ENCODE assay signal across 11 mouse cellular contexts in genomic region chr17:34934031-34934430, GRCm38 (mm10). TPM values are rescaled to one million over a fixed set of nuclear protein-coding genes. Genes with fewer than 3 reads are reported as not detected.
DNase-seq lines count a peak whose midpoint lies in the region; ATAC-seq and TF ChIP-seq lines count a peak whose summit lies in the region.
"Had no signal": no experiment of that assay in that cellular context is flagged by ENCODE, and none has a peak within 500 bp of the region (broad histone marks: within the 10 kb centered on the region; RNA-seq: fewer than 3 reads in every experiment).

No protein-coding gene starts in this region.

- TF ChIP-seq CTCF in gastrocnemius, adult 2 months (IDR thresholded peaks at IDR 0.05) = no peak
- TF ChIP-seq CTCF in left cerebral cortex, adult 2 months (IDR thresholded peaks at IDR 0.05) = no peak

- no peaks in the 10 kb centered on the region for H3K27me3 ChIP-seq in midbrain, embryonic 11.5 days (ENCODE audit: control insufficient read depth, insufficient read depth, low read length)
- H3K27me3 ChIP-seq in midbrain, embryonic 15.5 days (replicated peaks) = no peaks in the 10 kb centered on the region
- H3K27me3 ChIP-seq in liver, embryonic 16.5 days (ENCODE audit: control insufficient read depth, insufficient read depth, low read depth, low read length) = no peaks in the 10 kb centered on the region

- ATAC-seq in midbrain, embryonic 11.5 days (ENCODE audit: low FRiP score) = no peak
- ATAC-seq in midbrain, embryonic 15.5 days (replicated peaks) = no peak
- ATAC-seq in liver, embryonic 16.5 days (ENCODE audit: low read depth) = no peak
- no peak for ATAC-seq in frontal cortex, adult (ENCODE audit: low TSS enrichment)

- H3K9ac ChIP-seq in midbrain, embryonic 11.5 days (ENCODE audit: low read length) = no peak overlapping the region
- no peak overlapping the region for H3K9ac ChIP-seq in midbrain, embryonic 15.5 days
- no peak overlapping the region for H3K9ac ChIP-seq in liver, embryonic 16.5 days (ENCODE audit: low read depth, low read length)

- H3K27ac ChIP-seq in gastrocnemius, adult 2 months = peak overlapping the region; percentile 48
- H3K27ac ChIP-seq in midbrain, embryonic 11.5 days (ENCODE audit: low read depth, low read length) = no peak overlapping the region
- no peak overlapping the region for H3K27ac ChIP-seq in midbrain, embryonic 15.5 days
- H3K27ac ChIP-seq in liver, embryonic 16.5 days (ENCODE audit: low read length) = no peak overlapping the region; the same call in 1 of the 2 replicates
- no peak overlapping the region for H3K27ac ChIP-seq in left cerebral cortex, adult 2 months

- H3K4me2 ChIP-seq in midbrain, embryonic 11.5 days = no peak overlapping the region
- H3K4me2 ChIP-seq in midbrain, embryonic 15.5 days = no peak overlapping the region
- peak overlapping the region; percentile 37 for H3K4me2 ChIP-seq in liver, embryonic 16.5 days (ENCODE audit: low read depth, low read length)

- H3K9me3 ChIP-seq in midbrain, embryonic 11.5 days (ENCODE audit: control insufficient read depth, low read length) = no peaks in the 10 kb centered on the region
- H3K9me3 ChIP-seq in midbrain, embryonic 15.5 days = no peaks in the 10 kb centered on the region
- H3K9me3 ChIP-seq in liver, embryonic 16.5 days (replicated peaks; ENCODE audit: control insufficient read depth, low read length) = no peaks in the 10 kb centered on the region

- H3K4me3 ChIP-seq in gastrocnemius, adult 2 months = peak overlapping the region; percentile 55
- no peak overlapping the region for H3K4me3 ChIP-seq in midbrain, embryonic 11.5 days (ENCODE audit: low read depth, low read length)
- no peak overlapping the region for H3K4me3 ChIP-seq in midbrain, embryonic 15.5 days
- no peak overlapping the region for H3K4me3 ChIP-seq in liver, embryonic 16.5 days (ENCODE audit: low read depth, low read length)
- no peak overlapping the region for H3K4me3 ChIP-seq in left cerebral cortex, adult 2 months

- H3K4me1 ChIP-seq in midbrain, embryonic 11.5 days (ENCODE audit: control insufficient read depth, insufficient read depth, low read length) = peaks cover 4% of the 10 kb centered on the region
- H3K4me1 ChIP-seq in midbrain, embryonic 15.5 days = peaks cover 12% of the 10 kb centered on the region
- H3K4me1 ChIP-seq in liver, embryonic 16.5 days (ENCODE audit: control insufficient read depth, low read depth, low read length) = peaks cover 13% of the 10 kb centered on the region

- WGBS in midbrain, embryonic 11.5 days = 69% methylated on average over 24 of the region's 24 CpGs
- 66% methylated on average over 24 of the region's 24 CpGs for WGBS in midbrain, embryonic 15.5 days
- WGBS in liver, embryonic 16.5 days (ENCODE audit: insufficient replicate concordance) = 70% methylated on average over 24 of the region's 24 CpGs

- intact Hi-C loops in gastrocnemius, adult 2 months (cut with DNase I) = loop anchor here (10.0 kb wide), 1 partner anchor 51 kb away; the partner anchor contains the start of gene Lsm2
- intact Hi-C loops in gastrocnemius, postnatal 36 days (cut with DNase I) = loop anchor here (10.0 kb wide), 1 partner anchor 51 kb away; the partner anchor contains the start of gene Lsm2
- intact Hi-C loops in left cerebral cortex, adult 2 months (cut with DNase I) = no loop called here

- no peaks in the 10 kb centered on the region for H3K36me3 ChIP-seq in midbrain, embryonic 11.5 days (ENCODE audit: control insufficient read depth, insufficient read depth, low read length)
- H3K36me3 ChIP-seq in midbrain, embryonic 15.5 days (replicated peaks) = peaks cover 9% of the 10 kb centered on the region; the same call in 1 of the 2 replicates
- H3K36me3 ChIP-seq in liver, embryonic 16.5 days (ENCODE audit: control insufficient read depth, insufficient read depth) = no peaks in the 10 kb centered on the region

- no peak for DNase-seq in gastrocnemius, adult 2 months
- DNase-seq in gastrocnemius, postnatal 36 days = no peak
- DNase-seq in midbrain, embryonic 11.5 days (ENCODE audit: low spot score, missing footprints) = peak; percentile 69
- DNase-seq in kidney, adult 8-10 months = peak; percentile 70 to 77
- DNase-seq in left cerebral cortex, adult 2 months (ENCODE audit: extremely low spot score in 1 of 2, low spot score in 2 of 2) = no peak
- DNase-seq: layer of hippocampus, postnatal 36 days had no signal

RNA-seq across cellular contexts. Expression of gene Neu1, which starts 3.0 kb away (rescaled TPM):
- 10 to 100 TPM; 10.5 to 12.0 TPM for total RNA-seq in gastrocnemius, adult 2 months (2021)
- 1 to 10 TPM; 8.0 to 8.5 TPM for total RNA-seq in gastrocnemius, postnatal 36 days (2021)
- polyA plus RNA-seq in midbrain, embryonic 11.5 days (2014; fragmentation: Nextera tagmentation; extraction: Ambion mirVana) = 11.0 and 12.3 TPM in 2 replicates
- 36.1 and 41.1 TPM in 2 replicates for polyA plus RNA-seq in midbrain, embryonic 15.5 days (2015; fragmentation: Nextera tagmentation; extraction: Ambion mirVana)
- polyA plus RNA-seq in liver, embryonic 16.5 days (2015; fragmentation: Nextera tagmentation; extraction: Ambion mirVana) = 17.8 and 20.6 TPM in 2 replicates
- total RNA-seq in left cerebral cortex, adult 2 months (2021) = 10 to 100 TPM; 41.6 to 47.3 TPM

RNA-seq across cellular contexts. Expression of gene Slc44a4, which starts 19.8 kb away (rescaled TPM):
- total RNA-seq in gastrocnemius, adult 2 months (2021) = not detected
- total RNA-seq in gastrocnemius, postnatal 36 days (2021) = under 1 TPM in 1 of 2 experiments, not detected in 1; 0.17 TPM
- not detected in 2 replicates for polyA plus RNA-seq in midbrain, embryonic 11.5 days (2014; fragmentation: Nextera tagmentation; extraction: Ambion mirVana)
- polyA plus RNA-seq in midbrain, embryonic 15.5 days (2015; fragmentation: Nextera tagmentation; extraction: Ambion mirVana) = not detected in 2 replicates
- 2.6 and 3.6 TPM in 2 replicates for polyA plus RNA-seq in liver, embryonic 16.5 days (2015; fragmentation: Nextera tagmentation; extraction: Ambion mirVana)
- total RNA-seq in left cerebral cortex, adult 2 months (2021) = under 1 TPM; 0.45 to 0.79 TPM

RNA-seq across cellular contexts. Expression of gene Hspa1b, which starts 25.0 kb away (rescaled TPM):
- 10 to 100 TPM in 1 of 2 experiments, 1 to 10 TPM in 1; 3.9 to 13.0 TPM for total RNA-seq in gastrocnemius, adult 2 months (2021)
- 1 to 10 TPM; 4.6 to 6.1 TPM for total RNA-seq in gastrocnemius, postnatal 36 days (2021)
- polyA plus RNA-seq in midbrain, embryonic 11.5 days (2014; fragmentation: Nextera tagmentation; extraction: Ambion mirVana) = 0.08 and 0.26 TPM in 2 replicates
- 0.24 and 0.31 TPM in 2 replicates for polyA plus RNA-seq in midbrain, embryonic 15.5 days (2015; fragmentation: Nextera tagmentation; extraction: Ambion mirVana)
- 0.05 TPM in 1 of 2 replicates, not detected in the other for polyA plus RNA-seq in liver, embryonic 16.5 days (2015; fragmentation: Nextera tagmentation; extraction: Ambion mirVana)
- 10 to 100 TPM; 18.8 to 22.1 TPM for total RNA-seq in left cerebral cortex, adult 2 months (2021)

RNA-seq across cellular contexts. Expression of gene Gm20481, which starts 35.7 kb away (rescaled TPM):
- total RNA-seq in gastrocnemius, adult 2 months (2021) = not detected
- not detected for total RNA-seq in gastrocnemius, postnatal 36 days (2021)
- not detected in 2 replicates for polyA plus RNA-seq in midbrain, embryonic 11.5 days (2014; fragmentation: Nextera tagmentation; extraction: Ambion mirVana)
- not detected in 2 replicates for polyA plus RNA-seq in midbrain, embryonic 15.5 days (2015; fragmentation: Nextera tagmentation; extraction: Ambion mirVana)
- not detected in 2 replicates for polyA plus RNA-seq in liver, embryonic 16.5 days (2015; fragmentation: Nextera tagmentation; extraction: Ambion mirVana)
- not detected for total RNA-seq in left cerebral cortex, adult 2 months (2021)
- total RNA-seq: layer of hippocampus, postnatal 36 days; neutrophil, adult 5-6 weeks had no signal
- polyA plus RNA-seq: C2C12 had no signal

RNA-seq across cellular contexts. Expression of gene Ehmt2, which starts 35.8 kb away (rescaled TPM):
- total RNA-seq in gastrocnemius, adult 2 months (2021) = 10 to 100 TPM; 28.0 to 29.6 TPM
- 10 to 100 TPM; 24.7 to 28.2 TPM for total RNA-seq in gastrocnemius, postnatal 36 days (2021)
- polyA plus RNA-seq in midbrain, embryonic 11.5 days (2014; fragmentation: Nextera tagmentation; extraction: Ambion mirVana) = 56.9 and 60.5 TPM in 2 replicates
- polyA plus RNA-seq in midbrain, embryonic 15.5 days (2015; fragmentation: Nextera tagmentation; extraction: Ambion mirVana) = 113 and 119 TPM in 2 replicates
- polyA plus RNA-seq in liver, embryonic 16.5 days (2015; fragmentation: Nextera tagmentation; extraction: Ambion mirVana) = 12.4 and 15.2 TPM in 2 replicates
- 100 to 1,000 TPM; 175 to 184 TPM for total RNA-seq in left cerebral cortex, adult 2 months (2021)

Comparison
In these comparisons a context has a peak if more than half of its experiments do, and no peak if none do; other contexts are left out.
1. DNase-seq: peak in midbrain, embryonic 11.5 days (single experiment) and kidney, adult 8-10 months (2 of 2); none in gastrocnemius, adult 2 months (single experiment), gastrocnemius, postnatal 36 days (0 of 2) and left cerebral cortex, adult 2 months (0 of 2).